Mouse (Mus musculus) inflammation-experienced regulatory T-cells, adult 6 months (primary cell): ENCODE results near the gene Gm527. TPM values are rescaled to one million over a fixed set of nuclear protein-coding genes. Genes with fewer than 3 reads are reported as not detected.

Experiments used
- ATAC-seq: one replicate; pipeline ENCODE4 v1.8.0; 2017
- polyA plus RNA-seq, 3 experiments: library from polyadenylated mRNA; unstranded; fragments of 100-300 nt; shearing (Covaris generic); gene quantifications; one replicate each; pipeline ENCODE4 v1.2.1; 2017

The Gm527 gene
- 1 to 10 TPM in 2 of 3 experiments, not detected in 1; 1.3 to 2.8 TPM for polyA plus RNA-seq

DNA sequence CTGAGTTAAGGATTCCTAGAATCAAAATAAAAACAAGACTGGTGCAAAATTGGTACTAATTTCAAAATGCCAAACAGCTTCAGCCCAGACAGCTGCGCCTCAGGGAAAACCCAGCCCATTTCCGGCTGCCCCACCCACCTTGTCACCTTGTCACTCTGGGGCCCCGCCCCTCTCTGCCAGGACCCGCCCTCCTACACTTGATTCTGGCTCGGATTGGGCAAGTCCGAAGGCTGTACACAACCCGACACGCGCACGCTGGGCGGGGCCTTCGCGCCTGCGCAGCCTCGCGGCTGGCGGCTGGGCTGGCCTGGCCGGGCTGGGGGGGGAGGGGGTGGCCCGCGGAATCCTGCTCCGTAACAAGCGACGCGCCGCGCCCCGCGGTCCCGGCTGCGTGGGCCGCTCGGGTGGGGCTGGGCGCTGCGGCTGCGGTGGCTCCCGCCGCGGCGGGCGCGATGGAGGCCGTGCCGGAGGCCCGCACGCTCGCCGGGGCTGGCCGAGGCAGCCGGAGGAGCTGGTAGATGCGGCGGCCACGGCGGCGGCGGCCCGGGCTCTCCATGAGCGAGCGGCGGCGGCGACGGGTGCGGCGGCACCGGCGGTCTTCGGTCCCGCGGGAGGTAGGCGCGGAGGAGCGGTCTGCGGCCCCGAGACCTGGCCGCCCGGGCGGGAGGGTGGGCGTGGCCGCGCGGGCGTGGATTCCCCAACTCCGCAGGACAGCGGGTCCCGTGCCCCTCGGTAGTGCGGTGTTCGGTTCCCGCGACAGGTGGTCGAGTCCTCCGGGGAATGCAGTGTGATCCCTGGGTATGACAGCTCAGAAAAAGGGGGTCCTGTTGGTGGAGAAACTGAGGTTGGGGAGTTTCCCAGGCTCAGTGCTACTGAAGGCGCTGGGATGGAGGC, at the start of gene Gm527:
Gene Gm527, plus strand, starts transcription at position 329 of the 894 bp plus-strand sequence.
- peak; percentile 96 for ATAC-seq

DNA sequence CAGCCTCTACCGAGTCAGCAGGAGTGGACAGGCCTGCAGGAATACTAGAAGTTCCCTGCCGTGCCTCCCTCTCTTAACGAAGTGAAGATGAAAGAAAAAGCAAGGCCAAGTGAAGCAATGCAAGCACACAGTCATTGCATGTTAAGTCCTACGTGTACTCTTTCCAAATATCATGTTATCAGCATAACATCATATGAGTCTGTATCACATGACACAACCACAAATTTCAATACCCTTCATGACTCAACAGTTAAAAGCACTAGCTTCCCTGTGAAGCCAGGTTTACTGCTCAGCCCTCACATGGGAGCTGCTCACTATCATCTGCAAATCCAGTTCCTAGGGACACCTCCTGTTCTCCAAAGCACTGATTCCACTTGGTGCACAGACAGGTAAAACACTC, 46.6 kb upstream of the Gm527 start:
- no peak for ATAC-seq

DNA sequence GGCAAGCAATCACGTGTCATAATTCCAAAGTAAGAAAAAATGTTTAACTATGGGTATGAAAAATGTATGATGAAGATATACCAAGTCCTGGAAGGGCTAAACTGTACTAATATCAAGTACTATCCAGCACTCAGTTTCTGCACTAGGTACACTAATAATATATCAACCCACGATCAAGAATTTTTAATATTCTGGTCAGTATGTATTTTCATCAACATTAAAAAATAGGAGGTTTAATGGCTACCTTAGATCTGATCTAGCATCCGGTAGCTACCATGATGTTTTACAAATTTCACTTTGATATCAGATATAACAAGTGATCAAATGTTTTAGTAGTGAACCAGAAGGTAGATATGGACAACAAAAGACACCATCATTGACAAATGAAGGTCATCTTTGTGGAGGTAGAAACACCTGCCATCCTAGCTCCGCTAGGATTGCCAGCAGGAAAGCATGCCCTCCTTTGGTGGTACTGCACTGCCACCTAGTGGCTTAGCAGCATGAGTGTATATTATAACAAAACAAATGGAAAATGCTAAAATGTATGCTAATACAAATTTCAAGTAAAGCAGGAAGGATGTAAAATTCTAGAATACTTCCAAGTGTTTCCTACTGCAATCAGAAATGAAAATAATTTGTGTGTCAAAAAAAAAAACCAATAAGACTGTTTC, 20.5 kb upstream of the Gm527 start:
- ATAC-seq, result peak; percentile 71

DNA sequence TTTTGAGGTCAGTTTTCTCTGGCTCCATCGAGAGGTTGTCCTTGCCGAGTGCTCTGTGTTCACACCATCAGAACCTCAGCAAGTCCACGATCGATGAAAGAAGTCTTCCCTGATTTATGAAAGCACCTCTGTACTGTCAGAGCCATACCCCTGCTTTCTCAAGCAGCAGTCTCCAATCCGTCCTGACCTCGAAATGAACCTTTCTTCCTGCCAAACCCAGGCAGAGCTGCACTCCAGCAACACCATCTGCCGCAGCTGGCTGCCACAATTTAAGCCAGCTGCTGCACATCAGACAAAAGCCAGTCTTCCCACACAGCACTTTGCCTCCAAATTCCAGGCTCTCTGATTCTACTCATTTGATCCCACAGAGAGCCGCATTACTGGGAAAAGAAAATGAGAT, 15.2 kb upstream of the Gm527 start:
- ATAC-seq, result no peak

DNA sequence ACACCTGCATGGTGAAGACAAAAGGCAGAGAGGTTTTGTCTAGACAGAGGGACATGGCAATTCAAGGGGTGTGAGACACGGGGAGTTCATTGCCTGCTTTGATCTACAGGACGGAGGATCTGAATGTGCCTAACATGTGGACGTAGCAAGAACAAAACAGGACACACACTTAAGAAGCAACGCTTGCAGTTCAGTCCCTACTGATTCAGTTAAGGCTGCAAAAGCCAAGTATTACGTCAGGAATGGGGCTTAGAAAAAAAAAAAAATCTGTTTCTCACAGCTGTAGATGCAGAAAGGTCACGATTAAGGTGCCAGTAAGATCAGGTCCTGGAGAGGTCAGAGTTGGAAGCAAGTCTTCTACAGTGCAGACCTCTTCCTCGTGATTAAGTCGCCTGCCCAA, 14.5 kb upstream of the Gm527 start:
- no peak for ATAC-seq

DNA sequence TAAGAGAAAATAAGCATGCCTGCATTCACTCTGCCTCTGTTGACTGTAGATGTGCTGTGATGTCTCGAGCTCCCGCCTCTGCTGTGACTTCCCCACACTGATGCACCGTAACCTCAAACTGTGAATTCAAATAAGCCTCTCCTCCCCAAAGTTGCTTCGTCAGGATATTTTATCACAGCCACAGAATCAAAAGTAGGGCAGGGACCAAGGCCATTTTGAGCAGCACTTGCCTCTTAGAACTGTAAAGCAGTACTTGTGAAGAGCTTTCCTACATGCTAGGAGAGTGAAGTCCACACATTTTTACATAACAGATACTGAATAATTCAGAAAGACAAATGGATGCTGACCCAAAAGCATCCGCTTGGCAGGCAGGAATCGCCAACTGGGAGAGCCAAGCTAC, 4.7 kb upstream of the Gm527 start:
- ATAC-seq, result peak; percentile 19

DNA sequence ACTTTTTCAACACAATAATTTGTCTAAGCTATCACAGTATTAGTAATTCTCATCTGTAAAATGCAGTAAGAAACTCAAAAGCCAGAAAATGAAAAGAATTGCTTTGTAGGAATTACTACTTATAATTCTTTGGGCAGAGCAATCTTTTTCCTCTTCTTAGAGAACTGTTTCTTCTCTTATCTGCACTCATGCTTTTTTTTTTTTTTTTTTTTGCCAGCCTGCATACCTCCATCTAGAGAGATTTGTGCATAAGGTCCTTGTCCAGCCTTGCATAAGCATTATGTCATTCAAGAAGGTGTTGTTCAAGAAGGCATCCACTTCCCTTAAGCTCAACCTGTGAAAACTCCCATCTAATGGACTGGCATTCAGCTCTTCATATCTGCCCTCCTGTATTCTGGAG, 971 bp upstream of the Gm527 start:
- no peak for ATAC-seq

DNA sequence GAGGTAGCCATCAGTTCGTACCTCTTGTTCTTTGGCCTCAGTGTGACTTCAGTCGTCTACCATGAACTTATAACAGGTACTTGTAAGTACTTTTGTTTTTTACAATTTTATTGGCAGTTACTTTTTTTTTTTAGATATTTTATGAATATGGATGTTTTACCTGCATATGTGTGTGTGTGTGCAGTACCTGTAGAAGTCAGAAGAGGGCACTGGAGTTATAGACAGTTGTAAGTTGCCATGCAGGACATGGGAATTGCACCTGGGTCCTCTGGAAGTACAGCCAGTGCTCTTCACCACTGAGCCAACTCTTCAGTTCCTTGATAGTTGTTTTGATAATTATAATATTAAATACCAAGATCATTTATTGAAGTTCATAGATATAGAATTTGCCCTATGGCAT, 19.8 kb downstream of the Gm527 start:
- ATAC-seq, result peak; percentile 73

DNA sequence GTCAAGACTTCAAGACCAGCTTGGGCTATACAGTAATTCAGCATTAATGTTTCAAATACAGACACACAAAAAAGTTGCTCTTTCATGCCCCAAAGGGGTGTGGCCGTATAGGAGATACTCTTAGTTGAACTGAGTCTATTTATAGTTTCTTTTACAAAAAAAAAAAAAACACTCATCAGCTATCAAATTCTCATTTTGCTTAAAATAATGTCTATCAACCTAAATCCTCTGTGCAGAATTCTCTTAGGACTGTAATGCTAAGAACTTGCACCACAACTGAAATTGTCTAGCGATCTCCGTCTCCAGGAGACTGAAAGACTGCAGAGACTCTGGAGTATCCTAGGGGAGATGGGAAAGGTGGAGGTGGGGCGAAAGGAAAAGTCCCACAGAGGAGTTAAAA, 46.9 kb downstream of the Gm527 start:
- ATAC-seq, result no peak

DNA sequence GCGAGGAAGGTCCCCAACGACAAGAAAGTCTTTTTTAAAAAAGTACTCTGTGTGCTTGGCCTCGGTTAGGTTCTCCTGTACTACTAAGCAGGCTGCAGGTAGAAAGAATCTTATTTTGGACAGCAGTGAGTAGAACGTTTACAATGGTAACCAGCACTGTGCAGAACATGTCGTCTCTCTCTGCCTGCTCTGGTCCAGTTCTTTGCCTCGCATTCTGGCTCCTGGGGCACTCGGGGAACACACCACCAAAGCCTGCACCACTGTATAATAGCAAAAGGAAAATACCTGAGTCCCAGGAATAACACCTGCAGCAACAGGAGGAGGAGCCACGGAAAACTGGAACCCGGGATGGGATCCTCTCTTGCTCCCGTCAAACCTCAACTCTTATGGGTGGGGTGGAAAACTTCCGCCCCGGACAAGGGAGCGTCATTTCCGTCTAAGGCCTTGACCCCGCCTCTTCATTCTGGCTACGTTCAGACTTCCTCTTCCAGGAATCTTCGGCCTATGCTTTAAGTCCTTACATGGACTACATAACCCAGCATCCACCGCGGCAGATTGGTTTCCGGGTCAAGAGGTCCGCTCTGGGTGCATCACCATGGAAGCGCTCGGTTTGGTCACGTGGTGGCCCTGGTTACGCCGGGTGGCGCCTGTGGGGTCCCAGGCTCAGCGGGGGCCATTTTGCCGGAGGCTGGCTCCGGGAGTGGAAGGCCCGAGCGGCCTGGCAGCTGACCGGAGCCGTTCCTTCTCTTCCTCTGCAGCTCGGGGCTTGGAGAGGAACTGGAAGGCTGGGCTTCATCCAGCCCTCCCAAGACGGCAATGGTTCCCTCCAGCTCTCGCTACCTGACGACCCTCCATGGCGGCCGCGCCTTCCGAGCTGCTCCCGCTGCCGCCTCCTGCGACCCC, 47.7 kb downstream of the Gm527 start, which contains the start of the genes Klhl28 and Togaram1:
Gene Klhl28, minus strand, starts transcription at position 411 of the 903 bp plus-strand sequence.
Gene Togaram1, plus strand, starts transcription at position 681 of the 903 bp plus-strand sequence.
- peak; percentile 95 for ATAC-seq

DNA sequence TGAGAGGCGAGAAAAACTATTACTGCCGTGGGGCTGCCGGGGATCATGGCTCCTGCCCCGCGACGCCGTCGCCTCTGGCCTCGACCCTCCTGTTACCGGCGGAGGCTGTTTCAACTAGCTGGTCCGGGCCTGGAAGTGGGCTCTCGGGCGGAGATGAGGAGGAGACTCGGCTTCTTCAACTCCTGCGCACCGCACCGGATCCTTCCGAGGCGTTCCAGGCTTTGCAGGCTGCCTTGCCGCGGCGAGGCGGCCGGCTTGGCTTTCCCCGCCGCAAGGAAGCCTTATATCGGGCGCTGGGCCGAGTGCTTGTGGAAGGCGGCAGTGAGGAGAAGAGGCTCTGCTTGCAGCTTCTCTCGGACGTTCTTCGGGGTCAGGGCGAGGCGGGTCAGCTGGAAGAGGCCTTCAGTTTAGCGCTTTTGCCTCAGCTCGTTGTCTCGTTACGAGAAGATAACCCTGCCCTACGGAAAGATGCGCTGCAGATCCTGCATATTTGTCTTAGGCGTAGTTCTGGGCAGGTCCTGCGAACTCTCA, 48.5 kb downstream of the Gm527 start:
- ATAC-seq, result peak; percentile 32

DNA sequence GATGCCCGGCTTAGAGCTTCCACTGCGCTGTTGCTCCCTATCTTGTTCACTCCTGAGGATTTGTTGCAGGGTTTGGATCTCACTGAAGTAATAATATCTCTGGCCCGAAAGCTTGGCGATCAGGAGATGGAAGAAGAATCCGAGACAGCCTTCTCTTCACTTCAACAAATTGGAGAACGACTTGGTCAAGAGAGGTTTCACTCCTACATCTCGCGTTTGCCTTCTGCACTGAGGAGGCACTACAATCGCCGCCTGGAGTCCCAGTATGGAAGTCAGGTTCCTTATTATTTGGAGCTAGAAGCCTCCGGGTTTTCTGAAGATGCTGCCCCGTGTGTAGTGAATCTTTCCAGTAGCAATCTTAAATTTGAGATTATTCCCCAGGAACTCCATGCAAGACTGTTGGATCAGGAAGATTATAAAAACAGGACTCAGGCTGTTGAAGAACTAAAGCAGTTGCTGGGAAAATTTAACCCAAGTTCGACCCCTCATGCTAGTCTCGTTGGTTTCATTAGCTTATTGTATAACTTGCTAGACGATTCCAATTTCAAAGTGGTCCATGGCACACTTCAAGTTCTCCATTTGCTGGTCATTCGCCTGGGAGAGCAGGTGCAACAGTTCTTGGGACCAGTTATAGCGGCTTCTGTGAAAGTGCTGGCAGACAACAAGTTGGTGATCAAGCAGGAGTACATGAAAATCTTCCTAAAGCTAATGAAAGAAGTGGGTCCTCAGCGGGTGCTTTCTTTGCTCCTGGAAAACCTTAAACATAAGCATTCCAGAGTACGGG, 49.1 kb downstream of the Gm527 start:
- ATAC-seq, result no peak

DNA sequence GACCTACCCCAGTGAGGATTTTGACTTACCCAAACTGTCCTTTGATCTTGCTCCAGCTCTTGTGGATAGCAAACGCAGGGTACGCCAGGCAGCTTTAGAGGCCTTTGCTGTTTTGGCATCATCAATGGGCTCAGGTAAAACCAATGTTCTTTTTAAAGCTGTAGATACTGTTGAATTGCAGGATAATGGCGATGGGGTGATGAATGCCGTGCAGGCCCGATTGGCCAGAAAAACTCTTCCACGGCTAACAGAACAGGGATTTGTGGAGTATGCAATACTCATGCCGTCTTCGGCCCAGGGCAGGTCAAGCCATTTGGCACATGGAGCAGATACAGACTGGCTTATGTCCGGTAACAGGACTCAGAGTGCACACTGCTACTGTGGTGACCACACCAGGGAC, 49.8 kb downstream of the Gm527 start:
- no peak for ATAC-seq

DNA sequence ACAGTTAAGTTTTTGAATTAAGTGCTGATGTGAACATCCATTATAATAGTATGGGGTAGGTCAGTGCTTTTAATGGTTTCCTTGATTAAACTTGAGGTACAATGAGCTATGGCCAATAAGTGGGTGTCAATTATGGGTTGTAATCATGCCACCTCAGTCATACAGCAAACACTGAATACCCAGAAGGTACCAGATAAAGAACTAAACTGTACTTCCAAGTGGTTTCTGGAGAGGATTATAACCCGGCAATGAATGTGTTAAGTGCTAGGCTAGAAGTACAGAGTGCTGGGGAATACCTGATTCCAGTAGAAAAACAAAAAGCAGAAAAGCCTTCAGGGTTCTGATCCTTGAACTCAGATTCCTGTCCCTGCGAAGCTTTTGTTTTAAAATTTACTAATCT, 50.4 kb downstream of the Gm527 start:
- no peak for ATAC-seq

DNA sequence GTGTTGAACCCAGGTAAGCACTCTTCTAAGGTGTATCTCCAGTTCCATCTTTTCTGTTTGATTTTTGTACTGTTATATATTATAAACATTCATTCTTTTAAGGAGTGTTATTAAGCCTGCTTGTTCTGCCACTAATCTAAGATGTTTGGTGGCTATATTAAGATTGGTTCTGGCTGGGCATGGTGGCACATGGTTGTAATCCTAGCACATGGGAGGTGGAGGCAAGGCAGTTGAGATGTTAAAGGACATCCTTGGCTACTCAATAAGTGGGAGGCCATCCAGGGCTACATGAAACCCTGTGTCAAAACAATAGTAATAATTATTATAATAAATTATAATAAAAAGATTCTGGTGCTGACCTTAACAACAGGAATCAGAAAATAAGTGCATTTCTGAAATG, 53.7 kb downstream of the Gm527 start:
- ATAC-seq, result no peak

DNA sequence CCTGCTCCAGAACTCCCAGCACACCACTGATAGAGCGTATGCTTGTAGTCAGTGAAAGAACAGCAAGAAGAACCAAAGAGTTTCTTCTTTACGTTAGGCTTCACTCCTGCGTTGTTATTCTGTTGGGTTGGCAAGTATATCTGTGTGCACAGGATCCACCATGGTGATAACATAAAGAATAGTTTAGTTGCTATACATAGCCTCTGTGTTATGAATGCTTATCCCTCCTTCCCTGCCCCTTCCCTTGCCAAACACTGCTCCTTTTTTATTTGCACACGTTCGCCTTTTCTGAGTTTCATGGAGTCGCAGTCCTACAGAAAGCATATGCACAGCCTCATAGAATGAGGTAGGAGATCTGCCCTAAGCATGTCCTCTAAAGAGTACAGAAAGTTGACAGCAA, 54.4 kb downstream of the Gm527 start:
- ATAC-seq, result no peak

Other genes starting within 250 kb of the Gm527 start
- 10 to 100 TPM; 30.2 to 37.9 (median 31.1) TPM for gene Klhl28, start 47.6 kb downstream of the Gm527 start, polyA plus RNA-seq
- gene Togaram1, start 47.9 kb downstream of the Gm527 start, polyA plus RNA-seq, result 10 to 100 TPM; 14.4 to 25.4 (median 21.7) TPM
- 100 to 1,000 TPM in 1 of 3 experiments, 10 to 100 TPM in 2; 78.8 to 103 (median 91.3) TPM for gene Prpf39, start 118.4 kb downstream of the Gm527 start, polyA plus RNA-seq
- gene Fkbp3, start 156.1 kb downstream of the Gm527 start, polyA plus RNA-seq, result 100 to 1,000 TPM; 267 to 313 (median 282) TPM
- 10 to 100 TPM in 1 of 3 experiments, 1 to 10 TPM in 2; 5.0 to 11.7 (median 7.0) TPM for gene Fancm, start 157.7 kb downstream of the Gm527 start, polyA plus RNA-seq